Mouse (Mus musculus) CH12.LX (cell line): ENCODE measurements around the gene Ndufaf3. TPM values are rescaled to one million over a fixed set of nuclear protein-coding genes. Genes with fewer than 3 reads are reported as not detected.

Source experiments
- DNase-seq: peaks from one replicate; pipeline ENCODE4 v3.0.0-alpha.2; 2013; ENCODE audit errors: extremely low read depth
- H3K27ac ChIP-seq: 2 replicates; pipeline ENCODE4 v1.5.1; 2012; ENCODE audit warnings: low read depth, mild to moderate bottlenecking, control low read depth, moderate library complexity; ENCODE audit not compliant: insufficient read depth
- H3K27me3 ChIP-seq: replicated peaks from 2 replicates; pipeline ENCODE3; 2012; ENCODE audit warnings: inconsistent platforms
- H3K36me3 ChIP-seq, 2 experiments: replicated peaks in 1 of 2; 2 replicates each; pipeline versions ENCODE3 to v1.6.1; 2012; ENCODE audit warnings: inconsistent platforms in 1 of 2, low read length in 1 of 2, mild to moderate bottlenecking in 1 of 2, mixed read lengths in 1 of 2, moderate library complexity in 1 of 2; ENCODE audit not compliant: control insufficient read depth in 1 of 2, insufficient read depth in 1 of 2
- H3K4me1 ChIP-seq, 2 experiments: 2 replicates each; pipeline ENCODE4 v1.6.1; 2012; ENCODE audit warnings: inconsistent platforms in 1 of 2, moderate library complexity in 1 of 2; ENCODE audit not compliant: insufficient read depth in 2 of 2, control insufficient read depth in 1 of 2
- H3K4me2 ChIP-seq: 2 replicates; pipeline ENCODE4 v1.6.1; 2012; ENCODE audit warnings: low read depth, mild to moderate bottlenecking, control low read depth; ENCODE audit not compliant: poor library complexity, insufficient read depth, severe bottlenecking
- H3K4me3 ChIP-seq, 3 experiments: fragments of 150-350 bp in 1 of 3; sonication (generic) in 1 of 3; replicated peaks in 1 of 3; 2 replicates each; pipeline versions ENCODE3 to v1.5.1; 2011 to 2012; ENCODE audit warnings: low read depth in 2 of 3, low read length in 2 of 3, mild to moderate bottlenecking in 2 of 3, moderate library complexity in 2 of 3, control low read depth in 1 of 3, improper control_type of control experiment in 1 of 3, inconsistent platforms in 1 of 3, mixed read lengths in 1 of 3; ENCODE audit not compliant: poor library complexity in 1 of 3
- H3K79me2 ChIP-seq: replicated peaks from 2 replicates; pipeline ENCODE4 v1.6.1; 2012; ENCODE audit warnings: mild to moderate bottlenecking, moderate library complexity; ENCODE audit not compliant: control insufficient read depth, poor library complexity, insufficient read depth, severe bottlenecking; ENCODE audit errors: extremely low read depth
- H3K9ac ChIP-seq: 2 replicates; pipeline ENCODE4 v1.6.1; 2012; ENCODE audit warnings: low read depth, mild to moderate bottlenecking, control low read depth, moderate library complexity; ENCODE audit not compliant: insufficient read depth
- H3K9me3 ChIP-seq: replicated peaks from 2 replicates; pipeline ENCODE3; 2012; ENCODE audit warnings: low read length, inconsistent platforms, mixed read lengths
- BHLHE40 ChIP-seq: IDR thresholded peaks from 2 replicates; pipeline ENCODE4 v1.6.1; 2011; ENCODE audit warnings: mild to moderate bottlenecking, low read depth, low read length, improper control_type of control experiment
- CHD1 ChIP-seq: IDR thresholded peaks from 2 replicates; pipeline ENCODE4 v1.6.1; 2012; ENCODE audit warnings: low read depth, low read length, improper control_type of control experiment, inconsistent platforms
- CHD2 ChIP-seq: IDR thresholded peaks from 2 replicates; pipeline ENCODE4 v1.6.1; 2011; ENCODE audit warnings: low read length, improper control_type of control experiment
- CTCF ChIP-seq, 2 experiments: IDR thresholded peaks in 1 of 2; conservative IDR thresholded peaks in 1 of 2; 2 replicates each; pipeline ENCODE4 v1.5.1; 2011 to 2012; ENCODE audit warnings: low read depth in 2 of 2, low read length in 2 of 2, improper control_type of control experiment in 1 of 2, inconsistent platforms in 1 of 2, mild to moderate bottlenecking in 1 of 2, moderate library complexity in 1 of 2
- E2F4 ChIP-seq: IDR thresholded peaks from 2 replicates; pipeline ENCODE4 v1.6.1; 2011; ENCODE audit warnings: low read depth, low read length, improper control_type of control experiment; ENCODE audit not compliant: insufficient replicate concordance
- ELF1 ChIP-seq: IDR thresholded peaks from 2 replicates; pipeline ENCODE4 v1.6.1; 2014; ENCODE audit warnings: low read depth, mild to moderate bottlenecking, inconsistent platforms, low read length, improper control_type of control experiment
- EP300 ChIP-seq: IDR thresholded peaks from 2 replicates; pipeline ENCODE4 v1.6.1; 2011; ENCODE audit warnings: low read length, improper control_type of control experiment
- ETS1 ChIP-seq: conservative IDR thresholded peaks from 2 replicates; pipeline ENCODE4 v1.6.1; 2012; ENCODE audit warnings: low read depth, mild to moderate bottlenecking, inconsistent platforms, low read length, improper control_type of control experiment, moderate library complexity
- GABPA ChIP-seq: IDR thresholded peaks from 2 replicates; pipeline ENCODE4 v1.6.1; 2012; ENCODE audit warnings: low read depth, low read length, improper control_type of control experiment, inconsistent platforms; ENCODE audit not compliant: insufficient replicate concordance
- HCFC1 ChIP-seq: IDR thresholded peaks from 2 replicates; pipeline ENCODE4 v1.6.1; 2012; ENCODE audit warnings: low read depth, mild to moderate bottlenecking, inconsistent platforms, low read length, improper control_type of control experiment
- IRF4 ChIP-seq: IDR thresholded peaks from 2 replicates; pipeline ENCODE4 v1.6.1; 2014; ENCODE audit warnings: low read depth, mild to moderate bottlenecking, inconsistent platforms, low read length, improper control_type of control experiment
- JUN ChIP-seq: IDR thresholded peaks from 2 replicates; pipeline ENCODE4 v1.6.1; 2011; ENCODE audit warnings: low read depth, mild to moderate bottlenecking, low read length, improper control_type of control experiment, moderate library complexity; ENCODE audit not compliant: insufficient read depth
- JUND ChIP-seq: conservative IDR thresholded peaks from 2 replicates; pipeline ENCODE4 v1.6.1; 2011; ENCODE audit warnings: low read depth, low read length, improper control_type of control experiment
- KAT2A ChIP-seq: IDR thresholded peaks from 2 replicates; pipeline ENCODE4 v1.6.1; 2012; ENCODE audit warnings: low read length, improper control_type of control experiment, inconsistent platforms; ENCODE audit not compliant: insufficient replicate concordance
- MAFK ChIP-seq: IDR thresholded peaks from 2 replicates; pipeline ENCODE4 v1.6.1; 2011; ENCODE audit warnings: low read length, improper control_type of control experiment; ENCODE audit not compliant: insufficient replicate concordance
- MAX ChIP-seq: IDR thresholded peaks from 2 replicates; pipeline ENCODE4 v1.6.1; 2011; ENCODE audit warnings: low read length, improper control_type of control experiment
- MAZ ChIP-seq: IDR thresholded peaks from 2 replicates; pipeline ENCODE4 v1.6.1; 2012; ENCODE audit warnings: low read depth, mild to moderate bottlenecking, inconsistent platforms, low read length, improper control_type of control experiment, moderate library complexity
- MEF2A ChIP-seq: IDR thresholded peaks from 2 replicates; pipeline ENCODE4 v1.6.1; 2014; ENCODE audit warnings: low read depth, mild to moderate bottlenecking, inconsistent platforms, low read length, improper control_type of control experiment, borderline replicate concordance
- MXI1 ChIP-seq: IDR thresholded peaks from 2 replicates; pipeline ENCODE4 v1.6.1; 2011; ENCODE audit warnings: mild to moderate bottlenecking, low read depth, low read length, improper control_type of control experiment
- MYC ChIP-seq: IDR thresholded peaks from 2 replicates; pipeline ENCODE4 v1.6.1; 2011; ENCODE audit warnings: low read depth, mild to moderate bottlenecking, improper control_type of control experiment, low read length
- NELFE ChIP-seq: IDR thresholded peaks from 2 replicates; pipeline ENCODE4 v1.6.1; 2011; ENCODE audit warnings: low read depth, low read length, improper control_type of control experiment
- NRF1 ChIP-seq: IDR thresholded peaks from 2 replicates; pipeline ENCODE4 v1.6.1; 2014; ENCODE audit warnings: low read depth, mild to moderate bottlenecking, inconsistent platforms, low read length, improper control_type of control experiment, moderate library complexity
- PAX5 ChIP-seq: IDR thresholded peaks from 2 replicates; pipeline ENCODE4 v1.6.1; 2012; ENCODE audit warnings: low read length, inconsistent platforms, mixed read lengths
- POLR2A ChIP-seq: IDR thresholded peaks from 2 replicates; pipeline ENCODE4 v1.6.1; 2011; ENCODE audit warnings: low read depth, mild to moderate bottlenecking, improper control_type of control experiment, low read length
- POLR2AphosphoS2 ChIP-seq: IDR thresholded peaks from 2 replicates; pipeline ENCODE4 v1.6.1; 2011; ENCODE audit warnings: low read depth, low read length, improper control_type of control experiment
- RAD21 ChIP-seq: IDR thresholded peaks from 2 replicates; pipeline ENCODE4 v1.6.1; 2011; ENCODE audit warnings: low read depth, mild to moderate bottlenecking, low read length, improper control_type of control experiment, moderate library complexity
- RCOR1 ChIP-seq: conservative IDR thresholded peaks from 2 replicates; pipeline ENCODE4 v1.6.1; 2012; ENCODE audit warnings: low read depth, mild to moderate bottlenecking, inconsistent platforms, low read length, improper control_type of control experiment
- SIN3A ChIP-seq: IDR thresholded peaks from 2 replicates; pipeline ENCODE4 v1.6.1; 2012; ENCODE audit warnings: low read length, improper control_type of control experiment, inconsistent platforms
- SMC3 ChIP-seq: IDR thresholded peaks from 2 replicates; pipeline ENCODE4 v1.6.1; 2011; ENCODE audit warnings: low read depth, low read length, improper control_type of control experiment
- TBP ChIP-seq: conservative IDR thresholded peaks from 2 replicates; pipeline ENCODE4 v1.6.1; 2011; ENCODE audit warnings: low read depth, low read length, improper control_type of control experiment
- TCF12 ChIP-seq: IDR thresholded peaks from 2 replicates; pipeline ENCODE4 v1.6.1; 2014; ENCODE audit warnings: low read depth, mild to moderate bottlenecking, inconsistent platforms, low read length, improper control_type of control experiment
- UBTF ChIP-seq: IDR thresholded peaks from 2 replicates; pipeline ENCODE4 v1.6.1; 2012; ENCODE audit warnings: low read depth, mild to moderate bottlenecking, inconsistent platforms, low read length, improper control_type of control experiment, moderate library complexity
- USF1 ChIP-seq: IDR thresholded peaks from 2 replicates; pipeline ENCODE4 v1.6.1; 2014; ENCODE audit warnings: low read depth, mild to moderate bottlenecking, inconsistent platforms, low read length, improper control_type of control experiment
- USF2 ChIP-seq: conservative IDR thresholded peaks from 2 replicates; pipeline ENCODE4 v1.6.1; 2011; ENCODE audit warnings: low read depth, low read length, improper control_type of control experiment
- ZC3H11A ChIP-seq: IDR thresholded peaks from 2 replicates; pipeline ENCODE4 v1.6.1; 2012; ENCODE audit warnings: low read depth, mild to moderate bottlenecking, inconsistent platforms, low read length, improper control_type of control experiment
- ZKSCAN1 ChIP-seq: IDR thresholded peaks from 2 replicates; pipeline ENCODE4 v1.6.1; 2012; ENCODE audit warnings: low read depth, inconsistent platforms, low read length, improper control_type of control experiment, borderline replicate concordance
- ZMIZ1 ChIP-seq: IDR thresholded peaks from 2 replicates; pipeline ENCODE4 v1.6.1; 2012; ENCODE audit warnings: low read depth, mild to moderate bottlenecking, inconsistent platforms, low read length, improper control_type of control experiment
- ZNF384 ChIP-seq: IDR thresholded peaks from 2 replicates; pipeline ENCODE4 v1.6.1; 2012; ENCODE audit warnings: low read depth, low read length, improper control_type of control experiment, inconsistent platforms
- dilution Hi-C: fragments of 300-500 bp; cut with MboI; formaldehyde crosslinking; loops from 2 replicates; pipeline ENCODE4 v1.14.3; 2020; ENCODE audit warnings: low sequenced_read_pairs; ENCODE audit not compliant: extremely low pct_unique_long_range_greater_than_20kb, extremely low pct_ligation_motif_present
- in situ Hi-C: fragments of 300-500 bp; cut with MboI; formaldehyde crosslinking; loops from 3 replicates; pipeline ENCODE4 v1.14.3; 2019; ENCODE audit warnings: low sequenced_read_pairs, low pct_ligation_motif_present, low pct_unique_long_range_greater_than_20kb, mixed read lengths
- polyA plus RNA-seq: library from polyadenylated mRNA; unstranded; fragments of >175 nt; gene quantifications from 2 replicates; pipeline ENCODE4 v1.2.1, GENCODE M21; 2012; ENCODE audit warnings: low read depth; ENCODE audit not compliant: insufficient read length
- total RNA-seq, 2 experiments: library from RNA; depleted of rRNA; stranded (reverse); fragments of 300-350 nt in 1 of 2; fragments of >200 nt in 1 of 2; gene quantifications; 2 replicates each; pipeline ENCODE4 v1.2.3; 2012 to 2014

The Ndufaf3 gene
- total and polyA plus RNA-seq, 3 experiments: 15.7 to 27.2 (median 25.7) TPM

- no peaks in the 10 kb centered on the region for H3K27me3 ChIP-seq
- H3K9me3 ChIP-seq: no peaks in the 10 kb centered on the region
- TF ChIP-seq MAFK (no peak), BHLHE40 (peak; percentile 50), ETS1 (no peak), ZMIZ1 (no peak; the same call in none of the 2 replicates), EP300 (no peak), MEF2A (0 out of 2 replicates have a peak, but pooled peaks have one; percentile 0), CTCF (conservative IDR thresholded peaks at IDR 0.05 in 1 of 2, IDR thresholded peaks at IDR 0.05 in 1 of 2; ENCODE audit: low read depth in 2 of 2, low read length in 2 of 2) (peak in 1 of 2 experiments; percentile 15; a peak in 1 of 4 replicates), MAX (no peak), TBP (peak; percentile 66), UBTF (0 out of 2 replicates have a peak, but pooled peaks have one; percentile 47), NELFE (no peak), CHD2 (0 out of 2 replicates have a peak, but pooled peaks have one; percentile 59), ZKSCAN1 (no peak), SMC3 (no peak), ELF1 (peak; percentile 95), POLR2A (peak; percentile 79; the same call in 1 of the 2 replicates), PAX5 (no peak), JUN (no peak), CHD1 (peak; percentile 80; the same call in 1 of the 2 replicates), USF2 (no peak), E2F4 (no peak), USF1 (no peak), IRF4 (no peak), TCF12 (peak; percentile 14; the same call in 1 of the 2 replicates), RAD21 (no peak), HCFC1 (peak; percentile 77), KAT2A (no peak), MYC (0 out of 2 replicates have a peak, but pooled peaks have one; percentile 48), MXI1 (peak; percentile 95), MAZ (no peak; the same call in 1 of the 2 replicates), RCOR1 (no peak), JUND (no peak), SIN3A (peak; percentile 96), POLR2AphosphoS2 (peak; percentile 93), ZNF384 (no peak), ZC3H11A (no peak), GABPA (no peak), NRF1 (peak; percentile 62)
- peaks cover 7 to 28% of the 10 kb centered on the region in 2 experiments for H3K4me1 ChIP-seq
- peak within 1 kb of the TSS; percentile 87 to 95 (median 90) for H3K4me3 ChIP-seq
- 0 out of 2 replicates have a peak, but pooled peaks cover 3% of the 10 kb centered on the region for H3K79me2 ChIP-seq
- H3K27ac ChIP-seq: peak within 1 kb of the TSS; percentile 95
- in situ Hi-C loops: no loop called here
- dilution Hi-C loops: no loop called here
- peak within 1 kb of the TSS; percentile 74 for H3K9ac ChIP-seq
- peak within 1 kb of the TSS; percentile 81 for H3K4me2 ChIP-seq
- H3K36me3 ChIP-seq: peaks cover 46 to 56% of the 10 kb centered on the region in 2 experiments
- peak; percentile 97 for DNase-seq
Measured at GRCm38 (mm10) chr9:108569381-108570206, 2.4 kb upstream of the Ndufaf3 start, which contains the start of gene Dalrd3. Gene Dalrd3, plus strand, starts transcription at chr9:108569886.
